Mouse (Mus musculus) frontal cortex, postnatal 36 days (tissue): ENCODE measurements around the gene Fabp7.

Source experiments
- DNase-seq, 2 experiments: peaks; one replicate each; pipeline ENCODE4 v3.0.0; 2022; ENCODE audit warnings: low spot score in 2 of 2

The Fabp7 gene

GRCm38 (mm10) chr10:57784876-57785150 is at the start of gene Fabp7:
Gene Fabp7 (plus strand): TSS chr10:57784881.
- DNase-seq = no peak

- DNase-seq = no peak
Observed at GRCm38 (mm10) chr10:57740733-57741132, 43.9 kb upstream of the Fabp7 start.

- DNase-seq = no peak
Observed at GRCm38 (mm10) chr10:57741351-57741750, 43.3 kb upstream of the Fabp7 start.

- no peak for DNase-seq
Observed at GRCm38 (mm10) chr10:57743045-57743444, 41.6 kb upstream of the Fabp7 start.

GRCm38 (mm10) chr10:57743606-57744016 is 41.1 kb upstream of the Fabp7 start:
- peak; percentile 48 to 59 for DNase-seq

GRCm38 (mm10) chr10:57744128-57744765 is 40.4 kb upstream of the Fabp7 start:
- peak; percentile 21 to 24 for DNase-seq

DNA sequence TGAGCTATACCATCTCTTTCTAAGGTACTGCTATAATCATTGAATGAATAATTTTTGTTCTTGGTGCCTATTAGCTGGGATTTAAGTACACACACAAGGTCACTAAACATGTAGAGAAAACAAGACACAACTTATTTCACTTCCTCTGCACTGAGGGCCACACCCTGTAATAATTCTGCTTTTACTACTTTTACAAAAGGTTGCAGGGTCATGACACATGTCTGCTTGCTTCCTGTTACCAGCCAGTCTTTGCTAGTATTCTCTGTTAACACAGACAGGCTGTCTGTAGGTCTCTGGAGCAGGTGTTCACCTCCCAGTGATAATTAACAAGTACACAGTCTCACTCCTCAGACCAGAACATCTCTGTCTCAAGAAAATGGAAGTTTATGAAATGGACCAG is 39.2 kb upstream of the Fabp7 start:
- DNase-seq = no peak

DNA sequence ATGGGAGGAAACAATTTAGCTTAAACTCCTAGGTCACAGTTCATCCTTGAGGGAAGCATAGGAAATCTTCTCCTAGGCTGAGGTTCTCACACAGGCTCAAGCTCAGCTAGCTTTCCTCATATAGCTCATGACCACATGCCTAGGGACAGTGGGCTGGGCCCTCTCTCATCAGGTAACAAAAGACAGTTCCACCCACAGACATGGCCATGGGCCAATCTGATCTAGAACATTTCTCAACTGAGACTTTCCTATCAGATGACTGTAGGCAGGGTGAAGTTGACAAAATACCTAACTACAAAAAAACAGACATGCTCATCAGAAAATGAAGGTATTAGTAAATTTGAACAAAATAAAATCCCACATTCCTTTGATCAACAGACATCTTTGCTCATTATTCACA is 37.6 kb upstream of the Fabp7 start:
- DNase-seq = no peak

GRCm38 (mm10) chr10:57753343-57753742 is 31.3 kb upstream of the Fabp7 start:
- DNase-seq = no peak

DNA sequence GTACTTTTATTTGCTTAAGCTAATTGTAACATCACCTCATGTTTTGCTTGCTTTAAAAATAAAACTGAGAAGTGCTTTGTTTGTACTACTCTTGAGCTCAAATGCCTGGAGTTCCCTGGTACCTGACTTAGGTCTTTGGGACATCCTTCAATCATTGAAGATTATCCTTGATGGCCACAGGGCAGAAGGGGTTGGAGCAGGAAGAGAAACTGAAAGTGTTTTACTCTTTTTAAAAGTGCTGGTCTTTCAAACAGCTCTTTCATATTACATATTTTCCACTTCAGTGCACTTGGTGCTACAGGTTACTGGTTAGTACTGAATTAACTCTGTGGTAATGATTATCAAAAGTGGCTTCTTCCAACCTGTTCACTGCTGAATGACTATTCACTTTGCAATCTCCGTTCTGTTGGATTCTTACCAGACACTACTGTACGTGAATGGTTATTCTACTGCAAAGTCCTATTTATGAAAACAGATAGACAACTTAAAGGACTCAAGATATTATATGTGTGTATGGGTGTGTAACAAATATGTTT is 29.4 kb upstream of the Fabp7 start:
- no peak for DNase-seq

DNA sequence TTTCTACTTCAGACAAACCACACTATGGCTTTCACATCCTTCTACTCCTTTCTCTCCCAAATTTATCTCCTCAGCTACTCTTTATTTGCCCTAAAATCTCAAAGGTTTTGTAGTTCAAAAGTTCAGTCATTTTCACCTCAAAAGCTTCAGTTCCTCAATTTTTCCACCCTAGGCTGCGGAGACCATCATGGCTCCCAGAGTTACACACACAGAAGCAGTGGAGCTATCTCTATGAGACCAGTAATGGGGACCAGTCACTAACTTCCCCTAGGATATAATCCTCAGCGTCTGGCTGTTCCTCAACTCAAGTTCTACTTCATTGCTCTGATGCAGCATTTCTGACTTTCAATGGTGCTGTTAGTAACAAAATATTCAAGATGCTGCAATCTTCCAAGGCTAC is 25.7 kb upstream of the Fabp7 start:
- no peak for DNase-seq

- DNase-seq = no peak
Observed at GRCm38 (mm10) chr10:57760694-57761093, 24.0 kb upstream of the Fabp7 start.

DNA sequence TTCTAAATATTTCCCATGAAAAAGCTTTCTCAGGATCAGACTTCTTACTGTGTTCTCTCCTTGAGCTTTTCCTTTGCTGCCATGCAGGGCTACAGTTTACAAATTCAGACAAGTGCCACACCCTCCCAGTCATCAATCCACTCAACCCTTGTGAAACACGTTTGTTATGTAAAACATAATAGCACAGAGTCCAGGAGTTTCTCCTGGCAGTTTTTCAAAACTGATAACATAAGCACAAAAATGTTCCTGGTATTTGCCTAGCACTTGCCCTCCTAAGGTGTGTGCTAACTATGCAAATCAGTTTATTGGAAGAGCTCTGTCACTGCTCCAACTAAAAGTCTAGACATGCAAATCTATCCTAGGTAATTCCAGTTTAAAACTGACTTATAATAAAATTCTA is 21.6 kb upstream of the Fabp7 start:
- no peak for DNase-seq

- peak; percentile 26 to 53 for DNase-seq
Observed at GRCm38 (mm10) chr10:57783289-57784130, 1.2 kb upstream of the Fabp7 start.

DNA sequence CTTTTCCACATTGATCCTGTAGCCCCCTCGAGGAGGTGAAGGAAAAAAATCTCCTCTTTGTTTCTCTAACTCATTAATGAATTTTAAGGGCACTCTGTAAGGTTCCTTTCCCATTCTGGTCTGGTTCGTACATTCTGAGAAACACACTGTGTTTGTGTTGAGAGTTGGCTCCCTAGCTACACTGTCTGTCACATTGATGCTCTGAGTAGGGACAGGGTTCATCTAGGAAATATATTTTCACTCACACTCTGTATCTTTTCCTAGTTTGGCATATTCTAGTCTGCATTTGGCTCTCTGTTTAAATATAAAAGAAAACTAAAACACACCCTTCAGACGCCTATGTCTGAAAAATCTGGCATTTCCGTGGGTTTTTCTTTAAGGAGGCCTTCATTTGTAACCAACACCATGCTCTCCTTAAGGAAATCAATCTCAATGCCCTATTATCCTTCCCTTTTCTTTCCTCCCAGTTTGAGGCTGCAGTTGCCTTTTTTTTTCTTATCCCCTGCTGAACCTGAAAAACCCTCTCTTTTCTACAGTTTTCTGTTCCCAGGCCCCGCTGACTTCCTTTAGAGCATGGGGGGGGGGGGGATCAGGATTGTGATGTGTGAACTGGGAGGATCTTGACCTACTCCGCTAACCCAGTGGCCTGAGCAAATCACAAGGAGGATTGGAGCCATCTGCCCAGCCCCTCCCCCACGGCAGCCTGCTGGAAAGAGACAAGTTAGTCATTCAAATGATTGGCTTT is 378 bp upstream of the Fabp7 start:
- peak; percentile 66 to 76 for DNase-seq

- DNase-seq = peak in 1 of 2 experiments; percentile 11
Observed at GRCm38 (mm10) chr10:57785552-57785951, 871 bp downstream of the Fabp7 start.

- no peak for DNase-seq
Observed at GRCm38 (mm10) chr10:57792957-57793356, 8.3 kb downstream of the Fabp7 start.

DNA sequence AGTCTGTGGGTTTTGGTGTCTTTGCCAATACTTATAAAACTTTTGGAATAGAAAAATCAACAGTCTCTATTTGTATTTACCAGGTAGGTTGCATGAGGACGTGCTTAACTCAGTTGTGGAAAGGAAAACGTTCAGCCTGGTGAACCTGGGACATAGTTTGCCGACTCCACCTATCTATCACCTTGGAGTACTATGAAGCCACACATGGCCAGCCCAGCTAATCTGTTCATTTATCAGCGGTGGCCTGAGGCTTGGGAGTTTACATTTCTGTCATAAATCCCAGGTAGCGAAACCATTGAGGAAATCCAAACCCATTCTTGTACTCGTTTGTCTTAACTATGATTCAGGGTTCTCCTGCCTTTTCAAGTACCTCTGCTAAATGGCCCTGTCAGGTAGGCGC is 9.3 kb downstream of the Fabp7 start, which contains the start of gene Smpdl3a:
Gene Smpdl3a (plus strand): TSS at position 318 of the 400 bp plus-strand sequence.
- no peak for DNase-seq

GRCm38 (mm10) chr10:57794491-57795461 is 10.1 kb downstream of the Fabp7 start:
- DNase-seq = peak; percentile 24 to 28

DNA sequence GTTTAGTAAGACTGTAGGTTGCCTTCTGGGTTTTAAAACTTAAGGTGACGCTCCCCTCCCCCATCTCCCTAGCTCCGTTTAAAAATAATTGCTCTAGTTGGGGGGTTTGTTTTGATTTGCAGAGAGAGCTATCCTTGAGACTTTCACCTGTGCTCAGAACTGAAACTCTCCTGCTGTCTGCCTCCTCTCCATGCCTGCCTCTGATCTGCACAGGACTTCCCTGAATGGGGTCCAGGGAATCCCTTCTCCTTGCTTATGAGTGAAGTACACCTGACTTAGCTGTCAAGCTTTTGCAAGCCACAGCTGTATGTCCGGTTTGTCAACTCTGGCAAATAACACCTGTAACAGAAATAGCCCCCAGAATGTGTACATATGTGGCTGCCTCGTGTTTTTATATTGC is 10.9 kb downstream of the Fabp7 start:
- peak in 1 of 2 experiments; percentile 13 for DNase-seq

DNA sequence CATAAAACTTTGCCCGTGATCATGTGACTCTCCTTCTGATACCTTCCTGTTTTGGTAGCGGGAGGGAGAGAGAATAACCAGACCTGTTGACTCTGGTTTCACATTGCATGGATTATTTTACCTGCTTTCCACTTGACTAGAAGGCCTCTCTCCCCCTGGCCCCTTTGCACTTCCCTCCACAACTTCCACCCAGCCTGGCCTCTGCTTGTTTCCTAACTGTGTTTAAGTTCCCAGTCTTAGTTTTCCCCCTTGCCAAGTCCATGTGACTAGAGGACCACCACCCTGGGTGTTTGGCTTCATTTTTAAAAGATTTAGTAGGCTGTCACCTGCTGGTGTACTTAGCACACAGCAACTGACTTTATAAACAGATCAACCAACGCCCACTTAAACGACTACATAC is 11.4 kb downstream of the Fabp7 start:
- DNase-seq = peak in 1 of 2 experiments; percentile 11
